Mouse (Mus musculus): ENCODE measurements at regions not wholly inside any gene's neighbourhood (a gene's known extent, or its start where the extent isn't known, plus 50 kb on each side); places are given as distances from the start of the nearest gene placed in this dataset.
A peak's percentile ranks its signal among the peaks of the same experiment; 100 is the strongest.

- no peak for DNase-seq (ENCODE audit: low spot score)
- H3K4me3 ChIP-seq, result no peak overlapping the region
- 87% methylated on average over 5 of the region's 5 CpGs for WGBS
- H3K27me3 ChIP-seq (ENCODE audit: low read depth, poor library complexity, severe bottlenecking), result no peaks in the 10 kb centered on the region
- no peaks in the 10 kb centered on the region for H3K9me3 ChIP-seq (replicated peaks)
- H3K36me3 ChIP-seq, result no peaks in the 10 kb centered on the region
- peaks cover 21% of the 10 kb centered on the region for H3K4me1 ChIP-seq
- H3K27ac ChIP-seq, result no peak overlapping the region
These were observed 58.7 kb downstream of the Mycn start for GRCm38 (mm10) chr12:12882931-12883553.

GRCm38 (mm10) chr12:12878031-12878430 lies 63.7 kb downstream of the Mycn start:
- no peak overlapping the region for H3K27ac ChIP-seq
- H3K4me1 ChIP-seq, result peaks cover 6% of the 10 kb centered on the region; the same call in 1 of the 2 replicates
- H3K4me3 ChIP-seq, result no peak overlapping the region
- H3K36me3 ChIP-seq, result no peaks in the 10 kb centered on the region
- no peak for DNase-seq (ENCODE audit: low spot score)
- WGBS, result 90% methylated on average over 2 of the region's 2 CpGs
- H3K27me3 ChIP-seq (ENCODE audit: low read depth, poor library complexity, severe bottlenecking), result no peaks in the 10 kb centered on the region
- H3K9me3 ChIP-seq (replicated peaks), result no peaks in the 10 kb centered on the region

DNA sequence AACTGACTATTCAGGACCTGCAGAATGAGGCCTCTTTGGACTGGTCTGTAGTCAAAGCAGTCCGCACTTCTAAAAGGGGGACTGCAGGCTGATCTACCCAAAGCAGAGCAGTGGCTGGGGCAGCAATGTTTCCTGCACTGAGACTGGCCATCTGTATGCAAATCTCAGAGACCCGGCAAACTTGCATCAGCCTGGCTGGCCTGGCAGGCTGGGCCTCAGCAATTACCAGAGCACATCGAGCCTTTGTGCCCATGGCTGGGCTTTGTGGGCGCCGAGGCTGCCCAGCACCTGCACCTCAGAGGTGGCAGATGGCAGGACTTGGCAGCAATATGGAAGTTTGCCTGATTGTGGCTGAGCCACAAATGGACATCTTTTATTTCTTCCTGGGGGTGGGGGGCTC lies 64.2 kb downstream of the Mycn start:
- H3K27ac ChIP-seq, result no peak overlapping the region
- 70% methylated on average over 5 of the region's 5 CpGs for WGBS

DNA sequence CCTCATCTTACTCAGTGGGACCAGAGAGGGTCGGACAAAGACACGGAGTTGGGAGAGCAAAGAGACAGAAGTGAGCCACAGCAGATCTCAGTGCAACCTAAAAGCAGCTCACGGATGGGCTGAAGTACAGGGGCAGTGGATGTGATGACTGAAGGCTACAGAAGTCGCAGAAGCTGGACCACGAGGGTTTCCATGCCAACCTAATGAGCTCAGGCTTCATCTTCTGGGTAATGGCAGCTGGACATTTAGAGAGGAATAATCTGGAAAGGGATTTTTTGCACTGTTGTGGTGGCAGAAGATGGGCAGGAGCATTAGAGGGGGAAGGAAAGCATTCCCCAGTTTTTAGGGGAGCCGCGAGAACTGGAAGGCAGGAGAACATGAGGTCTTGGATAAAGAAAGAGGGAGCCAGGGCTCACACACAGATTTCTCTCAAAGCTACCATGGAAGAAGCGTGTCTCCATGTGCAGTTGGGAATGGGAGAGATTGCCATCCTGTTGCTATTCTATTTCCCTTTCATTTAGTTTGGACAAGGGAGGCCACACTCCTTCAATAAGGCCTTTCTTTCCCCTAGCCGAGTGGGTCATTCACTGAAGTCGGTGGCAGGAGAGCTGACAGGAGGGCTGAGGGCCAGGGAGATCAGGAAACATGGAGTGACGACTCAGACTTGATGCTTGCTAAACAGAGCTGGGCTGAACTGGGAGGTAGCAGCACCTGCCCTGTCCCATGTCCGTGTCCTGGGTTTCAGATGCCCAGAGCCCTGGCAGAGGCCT lies 65.6 kb downstream of the Mycn start:
- Histone ChIP-seq H3K9me3 (replicated peaks) (no peaks in the 10 kb centered on the region), H3K27me3 (ENCODE audit: low read depth, poor library complexity, severe bottlenecking) (no peaks in the 10 kb centered on the region), H3K4me1 (peaks cover 7% of the 10 kb centered on the region), H3K27ac (no peak overlapping the region), H3K36me3 (no peaks in the 10 kb centered on the region), H3K4me3 (no peak overlapping the region)
- DNase-seq (ENCODE audit: low spot score), result no peak
- WGBS, result 79% methylated on average over 12 of the region's 12 CpGs

More for the DNA sequence above, 64.2 kb downstream of the Mycn start:
- DNase-seq (ENCODE audit: low spot score), result no peak
- no peak overlapping the region for H3K4me3 ChIP-seq
- peaks cover 6% of the 10 kb centered on the region; the same call in 1 of the 2 replicates for H3K4me1 ChIP-seq
- no peaks in the 10 kb centered on the region for H3K27me3 ChIP-seq (ENCODE audit: low read depth, poor library complexity, severe bottlenecking)
- no peaks in the 10 kb centered on the region for H3K36me3 ChIP-seq
- no peaks in the 10 kb centered on the region for H3K9me3 ChIP-seq (replicated peaks)

DNA sequence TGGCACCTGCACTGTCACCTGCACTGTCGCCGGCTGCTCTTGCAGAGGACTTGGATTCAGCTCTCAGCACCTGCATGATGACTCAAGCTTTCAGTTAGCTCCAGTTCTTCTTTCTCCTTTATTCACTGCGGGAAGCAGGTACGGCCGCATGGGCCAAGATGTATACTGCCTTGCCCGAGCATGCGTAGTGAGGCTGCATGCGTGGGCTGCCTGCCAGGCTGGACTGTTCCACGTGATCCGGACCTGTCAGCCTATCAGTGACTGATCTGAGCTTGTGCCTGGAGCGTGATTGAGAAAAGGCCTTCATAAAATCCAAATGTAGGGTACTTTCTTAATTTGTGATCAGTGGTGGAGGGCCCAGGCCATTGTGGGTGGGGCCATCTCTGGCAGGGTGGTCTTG lies 68.2 kb downstream of the Mycn start:
- 93% methylated on average over 11 of the region's 11 CpGs for WGBS
- H3K27ac ChIP-seq, result no peak overlapping the region
- no peak overlapping the region for H3K4me3 ChIP-seq
- DNase-seq (ENCODE audit: low spot score), result no peak
- H3K4me1 ChIP-seq, result peaks cover 6% of the 10 kb centered on the region
- no peaks in the 10 kb centered on the region for H3K9me3 ChIP-seq (replicated peaks)
- H3K36me3 ChIP-seq, result no peaks in the 10 kb centered on the region
- H3K27me3 ChIP-seq (ENCODE audit: low read depth, poor library complexity, severe bottlenecking), result no peaks in the 10 kb centered on the region

GRCm38 (mm10) chr12:12872974-12873373 lies 68.7 kb downstream of the Mycn start:
- DNase-seq (ENCODE audit: low spot score), result no peak
- no peaks in the 10 kb centered on the region for H3K27me3 ChIP-seq (ENCODE audit: low read depth, poor library complexity, severe bottlenecking)
- H3K4me3 ChIP-seq, result no peak overlapping the region
- WGBS, result 79% methylated on average over 4 of the region's 4 CpGs
- no peaks in the 10 kb centered on the region for H3K9me3 ChIP-seq (replicated peaks)
- H3K36me3 ChIP-seq, result no peaks in the 10 kb centered on the region
- H3K4me1 ChIP-seq, result peaks cover 6% of the 10 kb centered on the region
- H3K27ac ChIP-seq, result no peak overlapping the region

DNA sequence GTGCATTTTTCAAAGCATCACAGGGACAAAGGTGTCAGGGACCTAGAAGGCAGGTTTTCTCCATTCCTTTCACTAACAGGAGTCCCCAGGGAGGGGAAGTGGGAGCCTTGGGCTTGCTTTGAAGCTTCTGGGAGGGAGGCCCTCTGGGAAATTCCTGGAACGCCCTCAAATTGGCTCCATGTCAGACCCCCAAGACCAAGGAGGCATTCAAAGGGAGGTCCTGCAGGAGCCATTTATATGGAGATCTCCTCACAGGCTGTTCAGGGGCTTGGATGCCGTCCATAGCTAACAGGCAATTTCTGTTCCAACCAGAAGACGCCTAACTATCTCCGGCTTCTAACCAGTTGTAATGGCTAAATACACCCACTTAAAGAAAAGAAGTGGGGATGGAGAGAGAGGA lies 70.4 kb downstream of the Mycn start:
- H3K36me3 ChIP-seq, result no peaks in the 10 kb centered on the region
- no peaks in the 10 kb centered on the region for H3K9me3 ChIP-seq (replicated peaks)
- H3K4me1 ChIP-seq, result peaks cover 4% of the 10 kb centered on the region; the same call in 1 of the 2 replicates
- H3K27me3 ChIP-seq (ENCODE audit: low read depth, poor library complexity, severe bottlenecking), result no peaks in the 10 kb centered on the region
- DNase-seq (ENCODE audit: low spot score), result no peak
- 58% methylated on average over 4 of the region's 4 CpGs for WGBS
- 0 out of 2 replicates have a peak overlapping the region, but pooled peaks have one; percentile 22 for H3K27ac ChIP-seq
- H3K4me3 ChIP-seq, result no peak overlapping the region

DNA sequence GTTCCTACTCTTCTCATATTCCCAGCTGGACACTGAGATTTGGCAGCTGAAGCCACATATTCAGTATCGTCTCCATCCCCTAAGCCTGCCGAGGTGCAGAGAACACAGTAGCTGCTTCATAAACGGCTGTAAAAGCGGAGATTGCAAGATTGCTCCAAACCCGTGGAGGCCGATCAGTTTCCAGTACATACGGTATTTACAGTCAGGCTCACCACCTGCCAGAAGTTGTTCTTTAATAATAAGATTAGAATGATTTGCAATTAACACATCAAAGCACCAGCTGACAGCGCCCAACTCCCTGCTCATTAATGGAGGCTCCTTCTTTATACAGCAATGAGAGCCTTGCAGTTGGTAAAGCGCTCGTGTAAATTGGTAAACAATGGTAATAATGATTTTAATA lies 75.1 kb downstream of the Mycn start:
- no peak overlapping the region for H3K4me3 ChIP-seq
- WGBS, result 78% methylated on average over 10 of the region's 10 CpGs
- no peak for DNase-seq (ENCODE audit: low spot score)
- peaks cover 4% of the 10 kb centered on the region; the same call in 1 of the 2 replicates for H3K4me1 ChIP-seq
- no peaks in the 10 kb centered on the region for H3K27me3 ChIP-seq (ENCODE audit: low read depth, poor library complexity, severe bottlenecking)
- H3K9me3 ChIP-seq (replicated peaks), result no peaks in the 10 kb centered on the region
- H3K36me3 ChIP-seq, result no peaks in the 10 kb centered on the region
- H3K27ac ChIP-seq, result no peak overlapping the region

GRCm38 (mm10) chr12:12850681-12851080 lies 91.0 kb downstream of the Mycn start:
- Histone ChIP-seq H3K4me3 (no peak overlapping the region), H3K36me3 (no peaks in the 10 kb centered on the region), H3K4me1 (peaks cover 6% of the 10 kb centered on the region), H3K27me3 (ENCODE audit: low read depth, poor library complexity, severe bottlenecking) (no peaks in the 10 kb centered on the region), H3K27ac (no peak overlapping the region; the same call in 1 of the 2 replicates), H3K9me3 (replicated peaks) (no peaks in the 10 kb centered on the region)
- no peak for DNase-seq (ENCODE audit: low spot score)
- WGBS, result 6% methylated on average over 2 of the region's 2 CpGs

DNA sequence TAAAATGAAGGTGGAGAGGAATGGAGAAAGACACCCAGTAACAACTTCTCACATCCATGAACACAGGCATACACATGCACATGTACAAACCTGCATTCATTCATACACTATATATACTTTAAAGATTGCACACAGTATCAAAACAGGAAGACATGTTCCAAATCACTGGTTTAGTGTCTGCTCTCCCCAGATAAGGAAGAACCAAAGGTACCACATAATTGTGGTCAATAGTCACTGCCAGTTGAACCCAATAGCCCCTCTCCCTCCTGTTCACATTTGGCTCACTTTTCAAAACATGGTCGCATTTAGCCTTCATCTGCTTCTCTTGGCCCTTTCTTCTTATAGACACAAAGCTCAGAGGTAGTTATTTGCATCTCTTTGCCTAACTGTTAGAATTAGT lies 95.0 kb downstream of the Mycn start:
- no peaks in the 10 kb centered on the region for H3K36me3 ChIP-seq
- no peaks in the 10 kb centered on the region for H3K27me3 ChIP-seq (ENCODE audit: low read depth, poor library complexity, severe bottlenecking)
- H3K27ac ChIP-seq, result no peak overlapping the region
- peaks cover 25% of the 10 kb centered on the region for H3K4me1 ChIP-seq
- WGBS, result 85% methylated on average over 1 of the region's 1 CpGs
- no peak for DNase-seq (ENCODE audit: low spot score)
- no peaks in the 10 kb centered on the region for H3K9me3 ChIP-seq (replicated peaks)
- no peak overlapping the region for H3K4me3 ChIP-seq

DNA sequence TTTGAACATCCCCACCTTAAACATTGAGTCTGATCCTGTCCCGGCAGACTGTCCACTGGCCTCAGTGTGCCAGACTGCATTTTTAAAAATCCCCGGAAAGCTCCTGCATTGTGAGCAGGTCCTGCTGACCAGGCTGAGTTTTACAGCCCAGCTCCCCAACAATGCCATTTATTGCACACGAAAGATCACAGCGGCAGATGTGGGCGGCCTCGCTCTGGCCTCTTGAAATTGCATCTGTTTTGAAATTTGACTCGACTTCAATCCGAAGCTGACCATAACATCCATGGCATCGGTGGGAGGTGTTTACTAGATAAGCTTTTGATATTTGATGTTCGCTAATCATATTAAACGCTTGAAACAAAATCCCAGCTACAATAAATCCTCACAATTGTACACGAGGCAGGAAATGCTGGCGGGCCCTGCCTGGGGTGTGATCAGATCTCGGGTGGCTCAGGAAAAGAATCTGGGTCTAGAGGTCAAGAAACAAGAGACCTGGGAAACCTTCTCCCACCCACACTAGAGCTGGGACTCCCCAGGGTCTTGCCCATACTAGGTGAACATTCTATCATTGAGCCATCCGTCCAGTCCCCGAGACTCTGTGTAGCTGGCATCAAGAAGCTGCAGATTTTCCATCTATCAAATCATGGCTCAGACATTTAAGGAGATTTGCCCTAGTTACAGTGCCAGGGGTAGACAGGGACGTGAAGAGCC lies 99.3 kb downstream of the Mycn start:
- 28% methylated on average over 17 of the region's 17 CpGs for WGBS
- Histone ChIP-seq H3K4me3 (peak overlapping the region; percentile 28; the same call in 1 of the 2 replicates), H3K27ac (peak overlapping the region; percentile 84), H3K36me3 (no peaks in the 10 kb centered on the region), H3K4me1 (peaks cover 39% of the 10 kb centered on the region), H3K9me3 (replicated peaks) (no peaks in the 10 kb centered on the region), H3K27me3 (ENCODE audit: low read depth, poor library complexity, severe bottlenecking) (no peaks in the 10 kb centered on the region)
- peak; percentile 53 for DNase-seq (ENCODE audit: low spot score)

- DNase-seq (ENCODE audit: low spot score), result no peak
- no peaks in the 10 kb centered on the region for H3K27me3 ChIP-seq (ENCODE audit: low read depth, poor library complexity, severe bottlenecking)
- H3K36me3 ChIP-seq, result no peaks in the 10 kb centered on the region
- peak overlapping the region; percentile 36; the same call in 1 of the 2 replicates for H3K4me3 ChIP-seq
- H3K27ac ChIP-seq, result peak overlapping the region; percentile 84
- 84% methylated on average over 5 of the region's 5 CpGs for WGBS
- no peaks in the 10 kb centered on the region for H3K9me3 ChIP-seq (replicated peaks)
- H3K4me1 ChIP-seq, result peaks cover 39% of the 10 kb centered on the region
These were observed 100.1 kb downstream of the Mycn start for GRCm38 (mm10) chr12:12841385-12842238.
